Mouse (Mus musculus) frontal cortex, postnatal 36 days (tissue): ENCODE measurements at regions not wholly inside any gene's neighbourhood (a gene's known extent, or its start where the extent isn't known, plus 50 kb on each side); places are given as distances from the start of the nearest gene placed in this dataset.

ENCODE experiments used
- DNase-seq, 2 experiments: peaks; one replicate each; pipeline ENCODE4 v3.0.0; 2022; ENCODE audit warnings: low spot score in 2 of 2

GRCm38 (mm10) chr1:30362072-30362769, 511.5 kb downstream of the Phf3 start:
- no peak for DNase-seq

GRCm38 (mm10) chr1:30320657-30321262, 553.0 kb downstream of the Phf3 start:
- no peak for DNase-seq

- no peak for DNase-seq
Observed at GRCm38 (mm10) chr1:30318195-30318594, 555.5 kb downstream of the Phf3 start.

- DNase-seq: no peak
Observed at GRCm38 (mm10) chr1:30289073-30289472, 584.6 kb downstream of the Phf3 start.

GRCm38 (mm10) chr1:30262418-30262817, 611.3 kb downstream of the Phf3 start:
- DNase-seq: no peak

- no peak for DNase-seq
Observed at GRCm38 (mm10) chr1:30259547-30259946, 614.2 kb downstream of the Phf3 start.

GRCm38 (mm10) chr1:30216764-30217348, 656.9 kb downstream of the Phf3 start:
- no peak for DNase-seq

GRCm38 (mm10) chr1:30204608-30205262, 669.0 kb downstream of the Phf3 start:
- DNase-seq: no peak

- no peak for DNase-seq
Observed at GRCm38 (mm10) chr1:30176225-30176624, 697.5 kb downstream of the Phf3 start.

- peak; percentile 15 to 85 for DNase-seq
Observed at GRCm38 (mm10) chr1:30144997-30145396, 728.7 kb downstream of the Phf3 start.

- no peak for DNase-seq
Observed at GRCm38 (mm10) chr1:30114186-30114585, 759.5 kb downstream of the Phf3 start.
